Mouse (Mus musculus) hindbrain, embryonic 13.5 days (tissue): ENCODE measurements at regions not wholly inside any gene's neighbourhood (a gene's known extent, or its start where the extent isn't known, plus 50 kb on each side); places are given as distances from the start of the nearest gene placed in this dataset.
A peak's percentile ranks its signal among the peaks of the same experiment; 100 is the strongest.

Experiments used
- ATAC-seq: fragments of 200-750 bp; cut with Nextera tagmentation; 2 replicates; pipeline ENCODE4 v1.8.0; 2017; ENCODE audit warnings: moderate TSS enrichment; ENCODE audit not compliant: low FRiP score
- H3K27ac ChIP-seq: fragments of 300-500 bp; sonication (generic); 2 replicates; pipeline ENCODE4 v1.5.1; 2015; ENCODE audit warnings: inconsistent platforms, mild to moderate bottlenecking, moderate library complexity
- H3K27me3 ChIP-seq: fragments of 300-500 bp; sonication (generic); 2 replicates; pipeline ENCODE4 v1.6.1; 2015; ENCODE audit warnings: mild to moderate bottlenecking, inconsistent platforms
- H3K36me3 ChIP-seq: fragments of 300-500 bp; sonication (generic); 2 replicates; pipeline ENCODE4 v1.6.1; 2015; ENCODE audit warnings: mild to moderate bottlenecking, inconsistent platforms
- H3K4me1 ChIP-seq: fragments of 300-500 bp; sonication (generic); replicated peaks from 2 replicates; pipeline ENCODE4 v1.6.1; 2015; ENCODE audit warnings: inconsistent platforms
- H3K4me2 ChIP-seq: fragments of 300-500 bp; sonication (generic); 2 replicates; pipeline ENCODE4 v1.6.1; 2015; ENCODE audit warnings: inconsistent platforms, mild to moderate bottlenecking, moderate library complexity
- H3K4me3 ChIP-seq: fragments of 300-500 bp; sonication (generic); 2 replicates; pipeline ENCODE4 v1.5.1; 2015; ENCODE audit warnings: mild to moderate bottlenecking, inconsistent platforms
- H3K9ac ChIP-seq: fragments of 300-500 bp; sonication (generic); 2 replicates; pipeline ENCODE4 v1.6.1; 2015; ENCODE audit warnings: mild to moderate bottlenecking, inconsistent platforms
- H3K9me3 ChIP-seq: fragments of 300-500 bp; sonication (generic); 2 replicates; pipeline ENCODE4 v1.6.1; 2016; ENCODE audit warnings: inconsistent platforms
- whole genome bisulfite sequencing: fragments of 180-500 bp; shearing (Covaris S2); methylation state at CpG from one replicate; pipeline ENCODE4 v1.1.7; 2015; 5-methylcytosine and 5-hydroxymethylcytosine counted together

GRCm38 (mm10) chr13:19966566-19966965 is 123.8 kb upstream of the Elmo1 start:
- Histone ChIP-seq H3K4me2 (no peak overlapping the region), H3K27me3 (no peaks in the 10 kb centered on the region), H3K9me3 (no peaks in the 10 kb centered on the region), H3K27ac (no peak overlapping the region), H3K36me3 (no peaks in the 10 kb centered on the region), H3K9ac (no peak overlapping the region), H3K4me3 (no peak overlapping the region), H3K4me1 (no peaks in the 10 kb centered on the region)
- no peak for ATAC-seq
- WGBS, result 92% methylated on average over 1 of the region's 1 CpGs

- Histone ChIP-seq H3K9me3 (no peaks in the 10 kb centered on the region), H3K27me3 (no peaks in the 10 kb centered on the region), H3K9ac (no peak overlapping the region), H3K4me3 (no peak overlapping the region), H3K4me2 (no peak overlapping the region), H3K36me3 (no peaks in the 10 kb centered on the region), H3K4me1 (no peaks in the 10 kb centered on the region), H3K27ac (no peak overlapping the region)
- ATAC-seq, result no peak
- 56% methylated on average over 3 of the region's 3 CpGs for WGBS
These were observed 127.4 kb upstream of the Elmo1 start for GRCm38 (mm10) chr13:19963031-19963430.

DNA sequence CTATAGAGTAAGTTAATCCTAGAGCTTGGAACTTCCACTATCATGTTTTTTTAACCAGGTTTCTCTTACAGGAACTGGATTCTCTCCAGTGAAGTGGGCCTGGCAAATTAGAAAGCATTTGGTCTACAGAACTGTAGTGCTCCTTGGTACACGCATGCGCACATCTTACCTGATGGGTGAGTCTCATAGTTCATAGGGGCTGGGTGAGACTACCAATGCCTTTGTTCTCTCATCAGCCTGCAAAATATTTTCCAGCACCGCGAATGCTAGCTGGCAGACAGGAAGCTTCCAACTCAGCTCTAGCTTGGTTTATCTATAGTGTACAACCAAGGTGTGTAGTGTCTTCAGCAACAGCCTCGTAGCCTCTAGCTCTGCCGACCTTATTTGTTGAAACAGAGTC is 104.7 kb upstream of the Gpr141 start:
- no peak for ATAC-seq
- no peaks in the 10 kb centered on the region for H3K9me3 ChIP-seq
- no peak overlapping the region for H3K4me3 ChIP-seq
- WGBS, result 95% methylated on average over 6 of the region's 6 CpGs
- H3K27me3 ChIP-seq, result no peaks in the 10 kb centered on the region
- no peaks in the 10 kb centered on the region for H3K4me1 ChIP-seq
- no peaks in the 10 kb centered on the region for H3K36me3 ChIP-seq
- H3K27ac ChIP-seq, result no peak overlapping the region
- no peak overlapping the region for H3K4me2 ChIP-seq
- H3K9ac ChIP-seq, result no peak overlapping the region

GRCm38 (mm10) chr13:19927807-19928206 is 103.8 kb upstream of the Gpr141 start:
- H3K9me3 ChIP-seq, result no peaks in the 10 kb centered on the region
- no peak overlapping the region for H3K27ac ChIP-seq
- H3K27me3 ChIP-seq, result no peaks in the 10 kb centered on the region
- H3K9ac ChIP-seq, result no peak overlapping the region
- H3K4me2 ChIP-seq, result no peak overlapping the region
- no peak for ATAC-seq
- 93% methylated on average over 3 of the region's 3 CpGs for WGBS
- no peaks in the 10 kb centered on the region for H3K4me1 ChIP-seq
- no peak overlapping the region for H3K4me3 ChIP-seq
- no peaks in the 10 kb centered on the region for H3K36me3 ChIP-seq

- 71% methylated on average over 1 of the region's 1 CpGs for WGBS
- H3K36me3 ChIP-seq, result no peaks in the 10 kb centered on the region
- peak; percentile 79 for ATAC-seq
These were observed 97.2 kb upstream of the Gpr141 start for GRCm38 (mm10) chr13:19921084-19921827.

DNA sequence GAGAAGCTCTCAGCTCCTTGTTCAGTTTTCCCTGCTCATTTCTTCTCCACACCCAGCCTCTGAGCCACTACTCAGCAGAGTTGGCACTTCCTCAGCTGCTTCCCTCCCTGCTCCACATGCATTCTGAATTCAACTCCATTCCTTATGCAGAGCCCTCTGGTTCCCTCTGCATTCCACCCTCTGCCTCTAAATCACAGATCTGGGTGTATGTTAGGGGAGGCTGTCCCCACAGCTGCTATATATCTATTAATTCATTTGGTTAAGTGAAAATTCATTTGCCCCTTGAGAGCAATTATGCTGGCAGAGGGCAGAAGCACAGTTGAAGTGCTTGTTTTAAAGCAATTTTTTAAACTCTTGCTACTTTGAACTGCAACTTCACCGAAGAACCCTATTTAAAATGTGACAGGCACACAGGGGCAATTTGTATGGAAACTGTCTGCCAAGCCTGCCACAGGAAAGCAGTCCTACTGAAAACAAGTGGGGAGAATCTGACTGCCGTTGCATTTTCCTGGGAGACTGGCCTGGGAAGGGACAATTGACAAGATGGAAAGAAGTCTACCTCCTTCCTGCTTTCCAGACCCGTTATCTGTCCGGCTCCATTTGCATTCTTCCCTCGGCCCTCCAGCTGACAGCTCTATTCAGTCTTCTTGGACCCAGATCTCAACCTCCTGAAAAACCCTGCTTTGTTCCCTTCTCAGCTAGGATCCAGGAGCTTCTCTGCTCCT is 88.0 kb upstream of the Gpr141 start:
- H3K27ac ChIP-seq, result peak overlapping the region; percentile 30; the same call in 1 of the 2 replicates
- ATAC-seq, result peak; percentile 79
- WGBS, result 25% methylated on average over 5 of the region's 5 CpGs

More at GRCm38 (mm10) chr13:19921084-19921827, 97.2 kb upstream of the Gpr141 start:
- H3K9me3 ChIP-seq, result peaks cover 2% of the 10 kb centered on the region; the same call in 1 of the 2 replicates
- H3K9ac ChIP-seq, result no peak overlapping the region
- no peak overlapping the region for H3K4me2 ChIP-seq
- H3K4me3 ChIP-seq, result no peak overlapping the region
- H3K4me1 ChIP-seq, result 0 out of 2 replicates have a peak, but pooled peaks cover 4% of the 10 kb centered on the region
- no peaks in the 10 kb centered on the region for H3K27me3 ChIP-seq
- no peak overlapping the region for H3K27ac ChIP-seq

DNA sequence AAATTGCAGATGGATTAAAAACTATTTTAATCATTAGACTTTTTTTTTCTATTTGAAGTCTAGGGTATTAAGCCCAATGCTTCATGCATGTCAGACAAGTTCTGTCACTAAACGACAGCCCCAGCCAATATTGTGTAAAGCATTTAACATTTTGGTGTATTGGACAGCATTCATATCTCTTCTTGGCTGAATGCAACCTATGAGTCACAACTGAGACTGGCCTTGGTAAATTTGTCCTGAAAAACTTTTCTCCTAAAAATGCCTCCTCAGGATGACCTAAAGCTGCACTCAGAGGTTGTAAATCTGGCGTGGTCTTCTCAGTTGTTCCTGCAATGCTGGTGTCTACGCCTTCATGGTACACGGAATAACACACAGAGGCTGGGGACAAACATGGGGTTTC is 78.7 kb upstream of the Gpr141 start:
- Histone ChIP-seq H3K9me3 (no peaks in the 10 kb centered on the region), H3K27me3 (no peaks in the 10 kb centered on the region), H3K4me3 (no peak overlapping the region), H3K4me1 (no peaks in the 10 kb centered on the region), H3K27ac (no peak overlapping the region), H3K4me2 (no peak overlapping the region), H3K9ac (no peak overlapping the region), H3K36me3 (no peaks in the 10 kb centered on the region)
- WGBS, result 91% methylated on average over 4 of the region's 4 CpGs
- ATAC-seq, result no peak

More for the DNA sequence above, 88.0 kb upstream of the Gpr141 start:
- no peak overlapping the region for H3K4me2 ChIP-seq
- H3K27me3 ChIP-seq, result no peaks in the 10 kb centered on the region
- no peak overlapping the region for H3K9ac ChIP-seq
- H3K4me1 ChIP-seq, result peaks cover 8% of the 10 kb centered on the region
- no peaks in the 10 kb centered on the region for H3K36me3 ChIP-seq
- no peak overlapping the region for H3K4me3 ChIP-seq
- H3K9me3 ChIP-seq, result no peaks in the 10 kb centered on the region

DNA sequence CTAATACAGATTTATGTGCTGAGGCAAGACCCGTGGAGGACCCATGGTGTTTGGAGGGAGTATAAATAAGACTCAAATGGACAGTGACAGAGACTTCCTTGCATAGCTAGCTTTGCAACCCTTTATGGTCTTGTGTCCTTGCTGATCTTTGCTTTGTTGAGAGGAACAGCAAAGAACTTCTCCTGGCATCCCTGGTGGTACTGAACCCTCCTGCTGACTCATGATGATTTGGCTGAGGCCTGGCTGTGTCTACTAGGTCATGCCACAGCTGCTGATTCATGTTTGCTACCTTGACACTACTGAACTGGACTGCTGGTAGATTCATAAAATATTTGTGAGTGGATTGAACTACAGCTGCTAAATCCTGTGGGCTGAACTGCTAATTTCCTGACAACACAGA is 73.1 kb upstream of the Gpr141 start:
- Histone ChIP-seq H3K27me3 (no peaks in the 10 kb centered on the region), H3K9me3 (no peaks in the 10 kb centered on the region)

DNA sequence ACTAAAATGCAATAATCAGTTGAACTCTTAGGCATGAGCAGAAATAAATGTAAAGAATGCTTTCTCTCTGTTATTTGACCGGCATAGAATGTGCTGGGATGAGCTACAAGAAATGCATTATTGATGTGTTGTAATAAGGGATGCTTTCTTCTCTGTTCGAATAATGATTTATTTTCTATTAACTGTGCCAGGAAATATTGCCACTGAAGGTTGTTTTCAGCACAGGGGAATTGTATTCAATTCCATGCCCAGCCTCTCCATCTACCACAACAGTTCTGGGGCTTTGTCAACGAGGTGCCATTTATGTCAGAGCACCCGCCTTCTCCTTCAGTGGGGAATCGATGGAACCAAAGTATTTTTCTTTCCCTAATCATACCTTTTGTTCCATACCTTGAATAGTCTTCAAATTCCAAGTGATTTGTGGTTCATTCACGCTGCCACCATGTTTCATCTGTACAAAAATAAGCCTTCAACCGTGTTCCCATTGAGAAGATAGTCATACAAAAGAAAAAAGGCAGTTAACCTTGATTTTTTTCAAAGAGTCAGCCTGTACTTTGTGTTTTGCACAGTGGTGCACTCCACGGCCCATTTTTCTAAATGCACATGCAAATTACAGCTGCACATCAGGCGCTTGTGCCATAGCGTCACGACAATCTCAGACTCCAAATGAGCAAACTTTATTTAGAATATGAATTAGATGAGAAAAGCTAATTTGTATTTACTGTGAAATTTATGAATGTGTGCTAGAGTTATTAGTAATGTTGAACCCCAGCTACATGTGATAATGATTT is 65.1 kb upstream of the Gpr141 start:
- no peaks in the 10 kb centered on the region for H3K27me3 ChIP-seq
- 47% methylated on average over 11 of the region's 11 CpGs for WGBS
- no peaks in the 10 kb centered on the region for H3K9me3 ChIP-seq
- no peaks in the 10 kb centered on the region for H3K36me3 ChIP-seq
- H3K4me3 ChIP-seq, result no peak overlapping the region
- no peaks in the 10 kb centered on the region; the same call in 1 of the 2 replicates for H3K4me1 ChIP-seq
- H3K9ac ChIP-seq, result no peak overlapping the region
- no peak overlapping the region for H3K4me2 ChIP-seq
- no peak for ATAC-seq
- H3K27ac ChIP-seq, result no peak overlapping the region

More for the DNA sequence above, 73.1 kb upstream of the Gpr141 start:
- Histone ChIP-seq H3K27ac (no peak overlapping the region), H3K9ac (no peak overlapping the region), H3K4me2 (no peak overlapping the region), H3K36me3 (no peaks in the 10 kb centered on the region), H3K4me1 (no peaks in the 10 kb centered on the region), H3K4me3 (no peak overlapping the region)
- no peak for ATAC-seq
- 97% methylated on average over 1 of the region's 1 CpGs for WGBS

GRCm38 (mm10) chr13:19883896-19884658 is 60.0 kb upstream of the Gpr141 start:
- H3K4me1 ChIP-seq, result no peaks in the 10 kb centered on the region
- no peaks in the 10 kb centered on the region for H3K9me3 ChIP-seq
- H3K9ac ChIP-seq, result no peak overlapping the region
- WGBS, result 88% methylated on average over 7 of the region's 7 CpGs
- no peaks in the 10 kb centered on the region for H3K36me3 ChIP-seq
- ATAC-seq, result no peak
- no peak overlapping the region for H3K27ac ChIP-seq
- no peak overlapping the region for H3K4me2 ChIP-seq
- H3K4me3 ChIP-seq, result no peak overlapping the region
- H3K27me3 ChIP-seq, result no peaks in the 10 kb centered on the region

DNA sequence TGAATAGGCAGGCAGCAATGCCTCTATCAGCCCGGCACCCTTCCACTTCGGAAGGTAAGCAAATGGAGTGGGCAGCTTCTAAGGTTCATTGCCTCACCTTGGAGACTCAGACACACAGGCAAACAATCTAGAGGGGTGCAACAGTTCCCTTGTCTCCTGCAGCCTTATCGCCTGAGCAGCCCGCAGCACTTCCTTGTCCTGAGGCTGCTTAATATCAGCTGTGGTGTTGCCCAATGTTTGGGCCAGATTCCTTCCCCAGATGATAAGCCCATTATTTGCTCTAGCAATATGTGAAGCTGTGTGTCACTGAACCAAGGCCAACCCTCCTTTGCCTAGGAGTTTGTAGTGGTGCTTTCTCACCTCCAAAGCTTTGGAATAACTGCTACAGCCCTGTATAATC is 58.8 kb upstream of the Gpr141 start:
- H3K36me3 ChIP-seq, result no peaks in the 10 kb centered on the region
- H3K4me2 ChIP-seq, result no peak overlapping the region
- WGBS, result 89% methylated on average over 4 of the region's 4 CpGs
- ATAC-seq, result no peak
- H3K27ac ChIP-seq, result no peak overlapping the region
- no peak overlapping the region for H3K9ac ChIP-seq
- H3K4me3 ChIP-seq, result no peak overlapping the region
- H3K27me3 ChIP-seq, result no peaks in the 10 kb centered on the region
- no peaks in the 10 kb centered on the region for H3K9me3 ChIP-seq
- H3K4me1 ChIP-seq, result no peaks in the 10 kb centered on the region

DNA sequence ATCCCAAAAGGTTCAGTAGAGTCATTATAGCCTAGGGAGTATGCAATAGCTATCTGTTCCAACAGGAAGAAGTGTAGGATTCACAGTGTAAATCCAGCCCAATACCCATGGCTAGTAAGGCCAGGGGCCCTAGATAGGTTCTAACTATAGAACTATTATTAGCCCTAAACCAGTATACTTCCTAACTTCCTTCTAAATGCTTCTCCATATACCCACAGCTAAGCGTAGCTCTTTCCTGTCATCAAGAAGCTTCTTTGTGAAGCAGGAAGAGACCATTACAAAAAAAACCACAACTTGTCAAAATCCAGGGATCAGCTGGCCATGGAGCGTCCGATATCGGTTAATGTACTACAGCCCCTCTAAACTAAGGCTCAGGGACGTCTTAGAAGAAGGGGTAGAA is 57.7 kb upstream of the Gpr141 start:
- 93% methylated on average over 5 of the region's 5 CpGs for WGBS
- Histone ChIP-seq H3K27ac (no peak overlapping the region), H3K4me3 (no peak overlapping the region), H3K9me3 (no peaks in the 10 kb centered on the region), H3K9ac (no peak overlapping the region), H3K36me3 (no peaks in the 10 kb centered on the region), H3K4me2 (no peak overlapping the region), H3K4me1 (no peaks in the 10 kb centered on the region), H3K27me3 (no peaks in the 10 kb centered on the region)
- ATAC-seq, result no peak
